Mouse (Mus musculus): ENCODE measurements around the gene AC131692.1. TPM values are rescaled to one million over a fixed set of nuclear protein-coding genes. Genes with fewer than 3 reads are reported as not detected.

Gene AC131692.1
- polyA plus RNA-seq, 1 experiment from 2014 or later, result 0.33 TPM

- no peak for TF ChIP-seq CTCF (IDR thresholded peaks at IDR 0.05)
- no peaks in the 10 kb centered on the region for H3K27me3 ChIP-seq
- peak; percentile 23 for ATAC-seq
- DNase-seq (ENCODE audit: low read depth, low spot score), result peak; percentile 75
- in situ Hi-C loops (cut with MboI; ENCODE audit: low pct_unique_long_range_greater_than_20kb), result no loop called here
- ChIA-PET POLR2A (interaction anchor here (0.6 to 1.3 kb wide), 3 partner anchors 11 to 61 kb away, joined by 3 to 6 read pairs (median 4); partner anchors contain the start of gene Syvn1), CTCF (interaction anchor here (1.4 kb wide), 1 partner anchor 274 kb away, joined by 3 read pairs; no protein-coding TSS in a partner anchor)
These were observed 36.7 kb upstream of the AC131692.1 start, which contains the start of the genes Mrpl49 and Fau for GRCm38 (mm10) chr19:6057313-6058096. TSS of gene Mrpl49 (minus strand) at chr19:6057785. TSS of gene Fau (plus strand) at chr19:6057844.

- ChIA-PET CTCF (no interaction called here), POLR2A (interaction anchor here (0.6 to 1.3 kb wide), 6 partner anchors 12 to 369 kb away, joined by 3 to 6 read pairs (median 4); partner anchors contain the start of gene Syvn1)
- no peak for DNase-seq (ENCODE audit: low read depth, low spot score)
- no peak for TF ChIP-seq CTCF (IDR thresholded peaks at IDR 0.05)
- no peaks in the 10 kb centered on the region for H3K27me3 ChIP-seq
- in situ Hi-C loops (cut with MboI; ENCODE audit: low pct_unique_long_range_greater_than_20kb), result no loop called here
- no peak for ATAC-seq
These were observed 35.7 kb upstream of the AC131692.1 start for GRCm38 (mm10) chr19:6058513-6058912.

GRCm38 (mm10) chr19:6058966-6059365, 35.3 kb upstream of the AC131692.1 start:
- ATAC-seq (no peak), DNase-seq (ENCODE audit: low read depth, low spot score) (no peak)
- in situ Hi-C loops (cut with MboI; ENCODE audit: low pct_unique_long_range_greater_than_20kb), result no loop called here
- ChIA-PET CTCF (no interaction called here), POLR2A (interaction anchor here (0.6 to 1.3 kb wide), 5 partner anchors 16 to 369 kb away, joined by 3 to 6 read pairs (median 3); no protein-coding TSS in a partner anchor)
- TF ChIP-seq CTCF (IDR thresholded peaks at IDR 0.05), result no peak
- H3K27me3 ChIP-seq, result no peaks in the 10 kb centered on the region

- peak; percentile 78 for ATAC-seq
- peak; percentile 74 for DNase-seq (ENCODE audit: low read depth, low spot score)
- no peaks in the 10 kb centered on the region for H3K27me3 ChIP-seq
- CTCF ChIA-PET, result interaction anchor here (1.0 kb wide), 1 partner anchor 43 kb away, joined by 3 read pairs; no protein-coding TSS in a partner anchor
- TF ChIP-seq CTCF (IDR thresholded peaks at IDR 0.05), result no peak
- in situ Hi-C loops (cut with MboI; ENCODE audit: low pct_unique_long_range_greater_than_20kb), result no loop called here
- POLR2A ChIA-PET, result interaction anchor here (0.5 to 3.3 kb wide), 3 partner anchors 15 to 216 kb away, joined by 4 to 15 read pairs (median 5); partner anchors contain the start of gene Syvn1
These were observed 33.1 kb upstream of the AC131692.1 start, which contains the start of gene Znhit2 for GRCm38 (mm10) chr19:6061021-6061533. TSS of gene Znhit2 (plus strand) at chr19:6061192.

- no peaks in the 10 kb centered on the region for H3K27me3 ChIP-seq
- DNase-seq (ENCODE audit: low read depth, low spot score), result no peak
- no peak for TF ChIP-seq CTCF (IDR thresholded peaks at IDR 0.05)
- POLR2A ChIA-PET, result interaction anchor here (1.1 to 3.3 kb wide), 2 partner anchors 15 to 196 kb away, joined by 3 to 15 read pairs; partner anchors contain the start of gene Syvn1
- ATAC-seq, result peak; percentile 13
- in situ Hi-C loops (cut with MboI; ENCODE audit: low pct_unique_long_range_greater_than_20kb), result no loop called here
- CTCF ChIA-PET, result interaction anchor here (1.0 kb wide), 1 partner anchor 44 kb away, joined by 3 read pairs; no protein-coding TSS in a partner anchor
These were observed 32.4 kb upstream of the AC131692.1 start for GRCm38 (mm10) chr19:6061641-6062302.

- ChIA-PET CTCF (no interaction called here), POLR2A (interaction anchor here (1.1 to 3.3 kb wide), 2 partner anchors 16 to 195 kb away, joined by 3 to 15 read pairs; partner anchors contain the start of gene Syvn1)
- in situ Hi-C loops (cut with MboI; ENCODE audit: low pct_unique_long_range_greater_than_20kb), result no loop called here
- TF ChIP-seq CTCF (IDR thresholded peaks at IDR 0.05), result no peak
- DNase-seq (ENCODE audit: low read depth, low spot score) (no peak), ATAC-seq (no peak)
- no peaks in the 10 kb centered on the region for H3K27me3 ChIP-seq
These were observed 31.8 kb upstream of the AC131692.1 start for GRCm38 (mm10) chr19:6062418-6062817.

- in situ Hi-C loops (cut with MboI; ENCODE audit: low pct_unique_long_range_greater_than_20kb), result no loop called here
- no peaks in the 10 kb centered on the region for H3K27me3 ChIP-seq
- ATAC-seq, result no peak
- ChIA-PET CTCF (no interaction called here), POLR2A (interaction anchor here (1.3 kb wide), 1 partner anchor 11 kb away, joined by 4 read pairs; no protein-coding TSS in a partner anchor)
- no peak for DNase-seq (ENCODE audit: low read depth, low spot score)
- TF ChIP-seq CTCF (IDR thresholded peaks at IDR 0.05), result no peak
These were observed 31.1 kb upstream of the AC131692.1 start for GRCm38 (mm10) chr19:6063081-6063480.

- TF ChIP-seq CTCF (IDR thresholded peaks at IDR 0.05), result no peak
- in situ Hi-C loops (cut with MboI; ENCODE audit: low pct_unique_long_range_greater_than_20kb), result no loop called here
- ChIA-PET POLR2A (interaction anchor here (0.6 to 1.6 kb wide), 6 partner anchors 10 to 161 kb away, joined by 3 to 6 read pairs (median 4); partner anchors contain the start of genes Capn1, Snx15 and Vps51), CTCF (interaction anchor here (0.7 to 2.9 kb wide), 12 partner anchors 10 to 214 kb away, joined by 3 to 27 read pairs (median 5); partner anchors contain the start of genes Cdca5, Syvn1, Tmem262 and Vps51)
- ATAC-seq (no peak), DNase-seq (ENCODE audit: low read depth, low spot score) (no peak)
- no peaks in the 10 kb centered on the region for H3K27me3 ChIP-seq
These were observed 27.6 kb upstream of the AC131692.1 start for GRCm38 (mm10) chr19:6066571-6066970.

GRCm38 (mm10) chr19:6067011-6067723, 27.1 kb upstream of the AC131692.1 start:
- peak; percentile 76 for ATAC-seq
- POLR2A ChIA-PET, result interaction anchor here (0.6 to 1.6 kb wide), 7 partner anchors 10 to 161 kb away, joined by 3 to 6 read pairs (median 4); partner anchors contain the start of genes Capn1, Snx15, Tmem262 and Vps51
- CTCF ChIA-PET, result interaction anchor here (0.7 to 2.9 kb wide), 14 partner anchors 10 to 214 kb away, joined by 3 to 27 read pairs (median 5); partner anchors contain the start of genes Arl2, Batf2, Cdca5 and Syvn1
- no peaks in the 10 kb centered on the region for H3K27me3 ChIP-seq
- TF ChIP-seq CTCF (IDR thresholded peaks at IDR 0.05), result no peak
- DNase-seq (ENCODE audit: low read depth, low spot score), result no peak
- in situ Hi-C loops (cut with MboI; ENCODE audit: low pct_unique_long_range_greater_than_20kb), result no loop called here

All from Patski (cell line).